Mouse (Mus musculus) kidney, adult 18-20 months (tissue): Measurements from ENCODE around the gene 1700029F12Rik.
"Not testable (repeated sequence)": the region's sequence is repeated elsewhere in the genome, so short reads cannot be mapped to it uniquely, and the experiment has no call there.

Experiments used
- DNase-seq: peaks from one replicate; pipeline ENCODE4 v3.0.0; 2021

The 1700029F12Rik gene

GRCm38 (mm10) chr13:97034262-97034661, at the start of gene 1700029F12Rik:
TSS of gene 1700029F12Rik (minus strand) at chr13:97034362.
- DNase-seq = no peak

- DNase-seq = no peak
Measured at GRCm38 (mm10) chr13:97082432-97082831, 48.3 kb upstream of the 1700029F12Rik start.

- no peak for DNase-seq
Measured at GRCm38 (mm10) chr13:97080615-97081014, 46.5 kb upstream of the 1700029F12Rik start.

DNA sequence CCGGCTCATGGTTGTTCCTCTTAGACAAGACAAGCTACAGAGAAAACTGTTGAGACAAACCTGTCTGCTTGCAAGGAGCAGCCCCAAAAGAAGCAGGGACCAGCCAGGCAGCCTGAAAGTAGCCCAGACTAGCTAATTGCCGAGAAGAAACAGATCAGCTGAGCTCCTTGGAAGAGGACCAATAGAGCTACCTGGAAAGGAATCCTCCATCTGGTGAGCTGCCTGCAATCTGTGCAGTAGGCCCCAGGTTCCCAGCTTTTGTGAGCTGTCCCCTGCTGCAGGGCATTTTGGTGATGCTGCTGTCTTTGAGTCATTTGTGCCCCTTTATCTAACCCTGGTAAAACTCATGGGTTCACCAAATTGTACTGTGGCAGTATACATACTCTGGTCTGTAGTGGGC, 46.0 kb upstream of the 1700029F12Rik start:
- no peak for DNase-seq

DNA sequence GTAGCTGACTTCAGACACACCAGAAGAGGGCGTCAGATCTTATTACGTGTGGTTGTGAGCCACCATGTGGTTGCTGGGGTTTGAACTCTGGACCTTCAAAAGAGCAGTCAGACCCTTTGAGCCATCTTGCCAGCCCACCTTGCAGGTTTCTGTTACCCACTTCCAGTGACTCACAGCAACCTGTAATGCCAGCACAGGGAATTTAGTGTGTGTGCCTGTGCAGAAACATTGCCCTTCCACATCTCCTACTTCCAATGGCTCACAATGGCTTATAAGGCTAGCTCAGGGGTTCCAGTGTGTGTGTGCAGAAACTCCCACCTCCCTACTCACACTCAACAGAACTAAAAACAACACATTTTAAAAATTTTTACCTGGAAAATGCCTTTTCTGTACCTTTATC, 43.4 kb upstream of the 1700029F12Rik start:
- DNase-seq = no peak

- DNase-seq = no peak
Measured at GRCm38 (mm10) chr13:97073497-97073896, 39.3 kb upstream of the 1700029F12Rik start.

DNA sequence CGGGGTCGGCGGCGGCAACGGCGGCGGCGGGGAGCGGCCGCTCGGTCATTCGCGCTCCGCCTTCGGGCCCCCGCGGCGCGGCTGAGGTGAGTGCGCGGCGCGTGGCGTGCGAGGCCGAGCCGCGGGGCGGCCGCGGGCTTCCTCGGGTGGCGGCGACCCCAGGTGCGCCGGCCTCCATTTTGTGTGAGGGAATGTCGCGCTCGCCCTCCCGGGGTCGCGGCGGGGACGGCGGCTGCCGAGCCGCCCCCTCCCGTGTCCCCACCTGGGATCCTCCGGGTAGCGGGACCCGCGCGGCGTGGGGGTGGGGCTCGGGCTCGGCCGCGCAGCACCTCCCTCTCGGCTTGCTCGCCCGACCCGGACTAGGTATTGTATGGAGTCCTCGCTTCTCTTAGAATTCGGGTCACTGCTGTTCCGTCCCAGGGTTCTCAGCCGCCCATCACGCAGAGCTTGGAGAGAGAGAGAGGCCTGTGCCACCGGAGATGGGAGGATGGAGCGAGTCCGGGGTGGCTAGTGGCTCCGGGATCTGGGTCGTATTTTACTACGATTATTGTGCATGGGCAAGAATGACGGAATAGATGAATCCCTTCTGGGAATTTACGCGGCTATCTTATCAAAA, 37.6 kb upstream of the 1700029F12Rik start:
- peak; percentile 14 for DNase-seq

DNA sequence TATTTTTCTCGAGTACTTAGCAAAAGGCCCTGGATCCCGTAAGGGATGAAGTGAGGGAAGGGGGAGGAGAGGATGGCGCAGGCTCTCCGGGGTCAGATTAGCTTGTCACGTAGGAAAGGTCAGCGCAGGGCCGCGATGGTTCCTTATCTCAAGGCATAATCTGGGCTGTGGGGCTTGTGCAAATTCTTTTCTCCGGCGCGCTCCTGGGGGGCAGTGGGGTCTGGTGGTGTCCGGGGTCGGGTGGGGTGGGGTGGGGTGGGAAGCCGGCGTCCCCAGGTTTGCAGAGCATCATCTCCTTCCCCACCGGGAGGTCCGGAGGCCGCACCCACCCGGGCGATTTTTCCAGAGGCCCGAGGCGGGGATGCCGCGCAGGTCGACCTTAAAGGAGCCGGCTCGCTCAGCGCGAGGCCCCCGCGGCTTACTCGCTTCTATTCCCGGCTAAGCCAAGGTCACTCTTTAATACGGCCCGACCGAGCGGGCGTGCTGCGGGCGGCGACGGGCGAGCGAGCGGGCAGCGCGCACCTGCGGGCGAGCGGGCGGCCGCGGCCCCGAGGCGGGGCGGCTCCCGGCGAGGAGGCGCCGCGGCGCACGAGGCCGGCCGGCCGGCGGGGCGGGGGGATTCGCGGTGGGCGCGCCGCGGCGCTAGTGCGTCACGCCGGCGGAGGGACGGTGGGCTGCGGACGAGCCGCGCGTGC, 36.9 kb upstream of the 1700029F12Rik start:
- DNase-seq = no peak

DNA sequence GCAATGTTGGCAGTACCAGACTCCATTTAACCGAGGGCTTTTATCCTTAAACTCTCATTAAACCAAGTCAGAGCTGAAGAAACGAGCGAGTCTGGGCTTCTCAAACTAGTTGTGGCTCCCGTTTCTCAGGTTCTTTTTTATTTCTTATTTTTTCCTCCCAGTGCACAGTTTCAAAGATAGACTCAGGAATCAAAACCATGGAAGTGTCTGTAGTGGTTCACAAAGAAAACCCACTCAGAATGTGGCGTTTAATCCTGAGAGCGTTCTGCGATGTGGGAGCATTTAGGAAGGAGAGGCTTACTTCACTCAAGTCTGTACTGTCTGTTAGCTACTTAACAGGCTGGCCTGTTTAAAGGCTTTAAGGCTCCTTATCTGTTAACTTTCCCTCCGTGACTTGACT, 34.0 kb upstream of the 1700029F12Rik start:
- no peak for DNase-seq

DNA sequence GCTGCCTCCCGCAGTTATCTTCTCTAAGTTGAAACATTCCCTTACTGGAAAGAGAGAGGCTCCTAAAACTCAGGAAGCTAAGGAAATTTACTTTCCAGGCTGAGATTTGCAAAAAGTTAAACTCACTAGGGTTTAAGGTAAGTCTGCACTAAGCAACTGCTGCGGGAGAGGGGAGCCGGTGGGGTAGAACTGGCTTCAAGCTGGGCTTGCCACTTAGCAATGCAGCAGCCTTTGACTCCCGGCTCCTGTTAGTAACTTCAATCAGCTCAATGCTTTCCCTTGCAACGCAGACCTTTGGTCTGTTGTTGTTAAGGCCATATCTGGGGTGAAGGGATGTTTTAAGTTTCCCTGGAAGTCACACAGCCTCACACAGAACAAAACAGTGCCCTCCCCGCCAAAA, 33.5 kb upstream of the 1700029F12Rik start:
- no peak for DNase-seq

- no peak for DNase-seq
Measured at GRCm38 (mm10) chr13:97066649-97067550, 32.7 kb upstream of the 1700029F12Rik start, which contains the start of gene Fam169a. TSS of gene Fam169a (plus strand) at chr13:97067286.

GRCm38 (mm10) chr13:97064844-97065621, 30.9 kb upstream of the 1700029F12Rik start:
- not testable (repeated sequence) for DNase-seq

DNA sequence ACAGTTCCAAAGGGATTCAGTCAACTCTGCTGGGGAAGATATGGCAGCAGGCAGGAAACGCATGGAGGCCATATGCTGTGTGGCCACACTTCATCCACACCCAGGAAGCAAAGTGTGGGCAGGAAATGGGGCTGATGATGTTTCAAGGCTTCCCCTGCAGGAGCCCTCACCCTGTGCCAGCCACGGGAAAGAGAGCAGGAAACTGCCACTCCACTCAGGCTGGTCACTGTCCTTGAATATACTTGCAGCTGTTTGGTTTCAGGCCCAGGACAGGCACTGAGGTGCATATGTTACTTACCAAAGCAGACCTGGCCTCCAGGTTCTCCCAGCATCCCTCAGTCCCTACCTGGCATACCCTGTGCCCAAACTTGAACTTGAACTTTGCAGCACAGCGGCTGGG, 30.3 kb upstream of the 1700029F12Rik start:
- no peak for DNase-seq

- DNase-seq = no peak
Measured at GRCm38 (mm10) chr13:97063431-97063830, 29.3 kb upstream of the 1700029F12Rik start.

DNA sequence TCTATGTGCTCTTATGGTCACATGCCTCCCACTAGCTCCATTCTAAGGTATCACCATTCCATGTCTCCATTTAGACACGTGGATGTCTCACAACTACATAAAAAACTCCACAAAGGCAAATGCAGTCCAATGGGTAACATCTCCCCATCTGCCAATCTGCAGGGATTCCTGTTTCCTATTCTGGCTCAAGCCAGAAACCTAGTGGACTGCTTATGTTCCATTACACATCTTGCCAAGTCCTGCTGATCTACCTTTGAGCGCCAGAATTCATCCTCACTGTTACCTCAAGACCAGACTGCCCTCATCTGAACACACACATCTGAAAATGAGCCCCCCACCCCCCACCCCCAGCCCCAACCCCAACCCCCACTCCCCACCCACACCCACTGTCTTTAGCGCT, 28.0 kb upstream of the 1700029F12Rik start:
- DNase-seq = no peak

- no peak for DNase-seq
Measured at GRCm38 (mm10) chr13:97060331-97060730, 26.2 kb upstream of the 1700029F12Rik start.

DNA sequence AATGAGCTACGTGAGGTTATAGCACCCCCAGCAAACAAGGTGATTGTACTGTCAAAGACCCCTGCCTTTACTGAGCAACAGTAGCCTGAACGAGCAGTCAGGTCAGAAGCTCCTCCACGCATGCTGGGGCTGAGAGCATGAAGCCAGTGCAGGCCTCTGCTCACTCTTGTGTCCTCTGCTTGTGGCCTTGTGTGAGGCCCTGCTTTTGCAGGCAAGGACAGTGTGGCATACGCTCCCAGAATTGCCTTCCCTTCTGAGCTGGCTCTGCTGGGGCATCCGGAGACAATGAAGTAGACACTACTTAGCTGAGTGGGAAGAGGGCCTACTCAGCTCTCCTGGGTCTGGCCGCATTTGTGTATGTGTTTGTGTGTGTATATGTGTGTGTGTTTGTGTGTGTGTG, 25.6 kb upstream of the 1700029F12Rik start:
- DNase-seq = no peak

DNA sequence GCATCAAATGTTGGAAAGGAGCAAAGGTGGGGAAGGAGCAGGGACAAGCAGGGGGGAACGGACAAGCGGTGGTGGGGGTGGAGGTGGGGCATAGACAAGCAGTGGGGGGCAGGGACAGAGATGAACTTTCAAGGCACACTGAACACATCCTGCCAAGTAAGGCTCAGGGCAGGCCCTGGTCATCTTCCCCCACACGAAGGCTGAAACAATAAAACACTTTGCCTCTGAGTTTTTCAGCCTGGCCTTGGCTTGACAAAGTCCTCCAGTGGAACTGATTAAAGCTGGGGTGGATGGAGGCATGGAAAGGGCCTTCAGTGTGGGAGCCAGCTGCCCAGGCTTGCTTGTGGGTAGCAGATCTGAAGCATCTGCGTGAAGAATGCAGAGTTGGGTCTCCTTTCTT, 23.7 kb upstream of the 1700029F12Rik start:
- DNase-seq = no peak

GRCm38 (mm10) chr13:97053844-97054243, 19.7 kb upstream of the 1700029F12Rik start:
- DNase-seq = peak; percentile 4

DNA sequence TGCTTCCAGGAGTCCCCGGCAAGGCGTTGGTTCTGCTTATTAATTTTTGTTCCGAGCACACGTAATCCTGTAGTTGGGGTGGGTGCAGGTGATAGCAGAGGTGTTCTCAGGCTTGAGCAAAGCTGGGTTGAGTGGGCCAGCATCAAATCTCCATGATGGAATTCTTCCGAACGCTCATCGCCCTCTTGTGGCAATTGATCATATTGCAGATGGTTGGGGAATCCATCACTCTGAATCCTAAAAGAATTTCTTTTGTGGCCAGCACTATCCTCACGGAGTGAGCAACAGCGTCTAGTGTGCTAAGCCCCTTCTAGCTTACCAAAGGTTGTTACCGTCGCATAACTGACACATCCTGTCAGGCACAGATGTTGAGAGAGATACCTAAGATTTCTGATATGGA, 18.5 kb upstream of the 1700029F12Rik start:
- DNase-seq = peak; percentile 64

DNA sequence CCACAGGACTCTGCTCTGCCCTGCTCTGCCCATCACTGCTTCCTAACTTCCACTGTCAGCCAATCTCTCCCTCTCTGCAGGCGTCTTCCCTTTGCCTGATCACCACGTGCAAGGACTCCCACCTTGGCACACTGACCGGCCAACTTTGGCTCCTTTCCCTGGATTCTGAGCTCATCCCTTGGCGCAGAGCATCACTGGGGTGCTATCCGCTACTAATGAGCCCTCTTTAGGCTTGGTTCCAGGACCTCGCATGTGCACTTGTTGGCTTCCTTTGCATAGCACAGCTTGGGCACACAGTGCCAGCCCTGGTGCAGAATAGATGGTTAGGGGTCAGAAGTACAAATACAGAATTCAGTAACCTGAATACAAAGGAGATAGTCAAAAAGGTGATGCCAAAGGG, 17.0 kb upstream of the 1700029F12Rik start:
- peak; percentile 54 for DNase-seq

DNA sequence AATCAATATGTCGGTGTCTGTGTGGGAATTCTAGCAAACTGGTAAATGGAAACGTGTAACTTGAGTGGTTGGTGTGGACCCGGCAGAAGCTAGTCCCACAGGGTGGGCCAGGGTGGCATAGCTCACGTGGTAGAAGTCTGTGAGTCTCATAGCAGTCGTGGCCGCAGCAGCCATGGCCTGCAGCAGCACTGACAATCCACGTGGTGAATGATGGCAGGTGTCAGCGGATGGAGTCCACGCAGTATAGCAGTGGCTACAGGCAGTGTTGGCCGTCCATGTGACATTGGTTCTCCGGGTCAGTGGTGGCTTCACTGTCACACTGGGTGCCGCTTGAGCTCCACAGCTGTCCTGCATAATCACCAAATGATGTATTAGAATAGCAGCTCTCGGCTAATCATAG, 4.1 kb downstream of the 1700029F12Rik start:
- no peak for DNase-seq

GRCm38 (mm10) chr13:97021906-97022305, 12.3 kb downstream of the 1700029F12Rik start:
- DNase-seq = no peak
